Mouse (Mus musculus): ENCODE data around the gene Tspyl3. TPM values are rescaled to one million over a fixed set of nuclear protein-coding genes. Genes with fewer than 3 reads are reported as not detected.

Gene Tspyl3
- polyA plus RNA-seq, 1 experiment from 2014 or later = 57.1 TPM

DNA sequence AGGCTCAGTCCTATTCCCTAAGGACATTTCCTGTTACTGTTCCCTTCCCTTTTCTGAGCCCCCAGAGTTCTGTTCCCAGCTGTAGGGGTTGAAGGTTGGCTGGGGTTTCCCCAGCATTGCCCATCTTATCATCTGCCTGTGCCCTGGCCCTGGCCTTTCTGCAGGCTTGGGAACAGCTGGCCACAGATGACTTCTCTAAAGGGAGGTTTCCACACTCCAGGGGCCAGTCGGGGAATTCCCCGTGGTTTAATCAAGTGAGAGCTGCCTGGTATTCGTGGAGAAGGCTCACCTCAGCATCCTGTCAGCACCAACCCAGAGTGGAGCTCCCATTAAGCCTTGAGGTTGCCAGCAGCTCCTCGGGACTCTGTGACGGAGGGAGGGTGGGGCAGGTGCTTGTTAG lies 26.8 kb downstream of the Tspyl3 start:
- H3K27ac ChIP-seq (ENCODE audit: low read length) = no peak overlapping the region
- 80% methylated on average over 5 of the region's 5 CpGs for WGBS
- H3K36me3 ChIP-seq (ENCODE audit: control insufficient read depth, insufficient read depth, low read length) = peaks cover 45% of the 10 kb centered on the region

DNA sequence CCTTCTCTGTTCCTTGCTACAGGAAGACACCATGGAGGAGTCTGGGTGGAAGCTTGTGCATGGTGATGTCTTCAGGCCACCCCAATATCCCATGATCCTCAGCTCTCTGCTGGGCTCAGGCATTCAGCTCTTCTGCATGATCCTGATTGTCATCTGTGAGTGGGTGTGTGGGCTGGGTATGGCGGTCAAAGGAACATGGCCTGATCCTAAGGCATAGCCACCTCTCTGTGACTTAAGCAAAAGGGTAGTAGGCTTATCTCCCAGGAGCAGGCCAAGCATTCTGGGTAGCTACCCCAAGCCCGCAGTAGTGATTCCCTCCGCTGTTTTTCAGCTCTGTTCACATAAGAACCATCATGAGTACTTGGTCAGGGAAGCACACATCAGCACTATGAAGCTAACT lies 31.0 kb downstream of the Tspyl3 start:
- no peak for ATAC-seq
- no peak overlapping the region for H3K9ac ChIP-seq (ENCODE audit: low read depth, low read length)
- peaks cover 49% of the 10 kb centered on the region for H3K36me3 ChIP-seq (ENCODE audit: control insufficient read depth, insufficient read depth, low read length)
- no peaks in the 10 kb centered on the region for H3K27me3 ChIP-seq (ENCODE audit: control insufficient read depth, insufficient read depth, low read depth, low read length)
- H3K4me2 ChIP-seq (ENCODE audit: low read length) = no peak overlapping the region
- no peaks in the 10 kb centered on the region for H3K4me1 ChIP-seq (ENCODE audit: control insufficient read depth, insufficient read depth, low read length)
- no peaks in the 10 kb centered on the region for H3K9me3 ChIP-seq (replicated peaks; ENCODE audit: control insufficient read depth, low read length, poor library complexity, severe bottlenecking)
- 91% methylated on average over 3 of the region's 3 CpGs for WGBS
- no peak overlapping the region for H3K4me3 ChIP-seq (ENCODE audit: low read depth, low read length)
- H3K27ac ChIP-seq (ENCODE audit: low read length) = no peak overlapping the region

More for the DNA sequence above, 26.8 kb downstream of the Tspyl3 start:
- no peaks in the 10 kb centered on the region for H3K9me3 ChIP-seq (replicated peaks; ENCODE audit: control insufficient read depth, low read length, poor library complexity, severe bottlenecking)
- no peaks in the 10 kb centered on the region for H3K4me1 ChIP-seq (ENCODE audit: control insufficient read depth, insufficient read depth, low read length)
- no peak overlapping the region for H3K4me2 ChIP-seq (ENCODE audit: low read length)
- H3K27me3 ChIP-seq (ENCODE audit: control insufficient read depth, insufficient read depth, low read depth, low read length) = no peaks in the 10 kb centered on the region
- no peak overlapping the region for H3K9ac ChIP-seq (ENCODE audit: low read depth, low read length)
- ATAC-seq = no peak
- no peak overlapping the region for H3K4me3 ChIP-seq (ENCODE audit: low read depth, low read length)

DNA sequence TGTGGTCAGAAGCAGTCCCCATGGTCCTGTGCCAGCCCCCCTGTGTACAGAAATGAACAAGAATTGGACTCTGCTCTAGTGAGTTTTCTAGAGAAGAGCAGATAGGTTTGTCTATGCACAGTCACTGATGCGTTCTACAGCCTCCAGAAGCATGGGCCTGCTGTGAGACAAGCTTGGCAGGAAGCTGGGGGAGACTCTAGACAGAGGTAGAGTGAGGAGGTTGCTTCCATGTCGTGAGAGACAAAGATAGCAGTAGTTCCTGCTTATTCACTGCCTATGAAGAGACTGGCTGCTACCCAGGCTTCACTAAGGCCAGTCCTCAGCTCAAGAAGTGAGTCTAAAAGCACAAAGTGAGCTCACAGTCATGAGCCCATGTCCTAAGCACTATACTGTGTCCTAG lies 34.0 kb downstream of the Tspyl3 start:
- 82% methylated on average over 2 of the region's 2 CpGs for WGBS
- no peak overlapping the region for H3K4me3 ChIP-seq (ENCODE audit: low read depth, low read length)
- no peak overlapping the region for H3K9ac ChIP-seq (ENCODE audit: low read depth, low read length)
- no peak overlapping the region for H3K4me2 ChIP-seq (ENCODE audit: low read length)
- no peaks in the 10 kb centered on the region for H3K9me3 ChIP-seq (replicated peaks; ENCODE audit: control insufficient read depth, low read length, poor library complexity, severe bottlenecking)
- no peak for ATAC-seq
- no peaks in the 10 kb centered on the region for H3K4me1 ChIP-seq (ENCODE audit: control insufficient read depth, insufficient read depth, low read length)
- H3K27ac ChIP-seq (ENCODE audit: low read length) = no peak overlapping the region
- peaks cover 54% of the 10 kb centered on the region for H3K36me3 ChIP-seq (ENCODE audit: control insufficient read depth, insufficient read depth, low read length)
- H3K27me3 ChIP-seq (ENCODE audit: control insufficient read depth, insufficient read depth, low read depth, low read length) = no peaks in the 10 kb centered on the region

DNA sequence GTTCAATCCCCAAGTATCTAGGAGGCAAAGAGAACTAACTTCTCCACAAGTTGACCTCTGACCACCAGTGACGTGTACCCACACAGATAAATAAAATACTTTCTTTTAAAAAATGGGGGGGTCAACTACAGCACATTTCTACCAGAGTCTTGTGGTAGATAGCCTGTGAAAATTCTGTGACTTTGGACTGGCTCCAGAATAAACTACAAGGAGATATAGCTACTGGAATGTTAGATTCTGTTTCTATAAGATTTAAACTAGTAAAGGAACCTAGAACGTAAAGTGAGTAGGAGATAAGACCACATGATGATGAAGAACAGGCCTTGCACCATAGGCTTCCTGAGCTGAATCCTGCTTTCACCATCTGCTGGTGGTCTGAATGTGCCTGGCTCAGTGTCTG lies 37.4 kb downstream of the Tspyl3 start:
- H3K36me3 ChIP-seq (ENCODE audit: control insufficient read depth, insufficient read depth, low read length) = peaks cover 46% of the 10 kb centered on the region
- H3K9me3 ChIP-seq (replicated peaks; ENCODE audit: control insufficient read depth, low read length, poor library complexity, severe bottlenecking) = no peaks in the 10 kb centered on the region
- H3K4me2 ChIP-seq (ENCODE audit: low read length) = no peak overlapping the region
- H3K9ac ChIP-seq (ENCODE audit: low read depth, low read length) = no peak overlapping the region
- H3K4me3 ChIP-seq (ENCODE audit: low read depth, low read length) = no peak overlapping the region
- whole genome bisulfite sequencing = 97% methylated on average over 2 of the region's 2 CpGs
- ATAC-seq = no peak
- no peak overlapping the region for H3K27ac ChIP-seq (ENCODE audit: low read length)
- H3K4me1 ChIP-seq (ENCODE audit: control insufficient read depth, insufficient read depth, low read length) = no peaks in the 10 kb centered on the region
- no peaks in the 10 kb centered on the region for H3K27me3 ChIP-seq (ENCODE audit: control insufficient read depth, insufficient read depth, low read depth, low read length)

DNA sequence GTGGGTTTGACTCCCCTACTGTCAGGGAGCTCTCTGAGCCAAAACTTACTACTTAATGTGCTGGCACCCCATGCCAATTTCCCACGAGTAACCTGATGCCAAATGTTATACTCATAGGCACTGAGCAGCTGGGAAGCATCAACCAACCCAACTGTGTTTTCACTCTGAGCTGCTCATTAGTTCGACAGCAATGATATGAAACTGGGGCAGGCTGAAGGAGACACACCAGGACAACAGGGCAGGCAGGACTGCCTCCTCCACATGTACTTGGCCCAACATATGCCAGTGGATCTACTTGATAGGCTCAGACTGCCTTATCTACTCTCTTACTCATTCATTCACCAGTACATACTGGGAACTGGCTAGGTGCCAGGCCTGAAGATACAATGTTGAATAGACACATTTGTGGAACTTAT lies 39.1 kb downstream of the Tspyl3 start:
- no peak overlapping the region for H3K4me3 ChIP-seq (ENCODE audit: low read depth, low read length)
- 89% methylated on average over 2 of the region's 2 CpGs for WGBS
- no peak for ATAC-seq
- H3K4me2 ChIP-seq (ENCODE audit: low read length) = no peak overlapping the region
- peaks cover 43% of the 10 kb centered on the region for H3K36me3 ChIP-seq (ENCODE audit: control insufficient read depth, insufficient read depth, low read length)
- H3K27me3 ChIP-seq (ENCODE audit: control insufficient read depth, insufficient read depth, low read depth, low read length) = no peaks in the 10 kb centered on the region
- H3K27ac ChIP-seq (ENCODE audit: low read length) = no peak overlapping the region
- H3K9ac ChIP-seq (ENCODE audit: low read depth, low read length) = no peak overlapping the region
- no peaks in the 10 kb centered on the region for H3K9me3 ChIP-seq (replicated peaks; ENCODE audit: control insufficient read depth, low read length, poor library complexity, severe bottlenecking)
- H3K4me1 ChIP-seq (ENCODE audit: control insufficient read depth, insufficient read depth, low read length) = no peaks in the 10 kb centered on the region

DNA sequence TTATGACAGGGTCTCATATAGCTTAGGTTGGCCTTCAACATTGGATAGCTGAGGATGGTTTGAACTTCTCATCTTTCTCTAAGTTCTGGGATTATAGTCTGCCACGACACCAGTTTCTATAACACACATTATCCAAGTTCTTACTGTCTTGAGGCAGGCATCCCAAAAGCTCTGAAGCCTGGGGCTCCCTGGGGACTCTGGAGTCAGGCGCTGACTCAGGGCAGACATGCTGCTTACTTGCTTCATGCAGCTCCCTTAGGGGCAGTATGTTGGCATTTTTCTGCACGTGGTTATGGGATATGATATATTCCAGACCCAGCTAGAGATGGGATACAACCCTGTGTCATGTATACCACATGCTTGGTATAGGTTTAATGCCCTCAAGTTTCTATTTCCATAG lies 45.3 kb downstream of the Tspyl3 start:
- Histone ChIP-seq H3K4me2 (ENCODE audit: low read length) (no peak overlapping the region), H3K36me3 (ENCODE audit: control insufficient read depth, insufficient read depth, low read length) (peaks cover 21% of the 10 kb centered on the region), H3K27me3 (ENCODE audit: control insufficient read depth, insufficient read depth, low read depth, low read length) (no peaks in the 10 kb centered on the region), H3K27ac (ENCODE audit: low read length) (no peak overlapping the region), H3K4me3 (ENCODE audit: low read depth, low read length) (no peak overlapping the region), H3K9ac (ENCODE audit: low read depth, low read length) (no peak overlapping the region), H3K4me1 (ENCODE audit: control insufficient read depth, insufficient read depth, low read length) (no peaks in the 10 kb centered on the region), H3K9me3 (replicated peaks; ENCODE audit: control insufficient read depth, low read length, poor library complexity, severe bottlenecking) (no peaks in the 10 kb centered on the region)
- WGBS = 80% methylated on average over 3 of the region's 3 CpGs
- no peak for ATAC-seq

DNA sequence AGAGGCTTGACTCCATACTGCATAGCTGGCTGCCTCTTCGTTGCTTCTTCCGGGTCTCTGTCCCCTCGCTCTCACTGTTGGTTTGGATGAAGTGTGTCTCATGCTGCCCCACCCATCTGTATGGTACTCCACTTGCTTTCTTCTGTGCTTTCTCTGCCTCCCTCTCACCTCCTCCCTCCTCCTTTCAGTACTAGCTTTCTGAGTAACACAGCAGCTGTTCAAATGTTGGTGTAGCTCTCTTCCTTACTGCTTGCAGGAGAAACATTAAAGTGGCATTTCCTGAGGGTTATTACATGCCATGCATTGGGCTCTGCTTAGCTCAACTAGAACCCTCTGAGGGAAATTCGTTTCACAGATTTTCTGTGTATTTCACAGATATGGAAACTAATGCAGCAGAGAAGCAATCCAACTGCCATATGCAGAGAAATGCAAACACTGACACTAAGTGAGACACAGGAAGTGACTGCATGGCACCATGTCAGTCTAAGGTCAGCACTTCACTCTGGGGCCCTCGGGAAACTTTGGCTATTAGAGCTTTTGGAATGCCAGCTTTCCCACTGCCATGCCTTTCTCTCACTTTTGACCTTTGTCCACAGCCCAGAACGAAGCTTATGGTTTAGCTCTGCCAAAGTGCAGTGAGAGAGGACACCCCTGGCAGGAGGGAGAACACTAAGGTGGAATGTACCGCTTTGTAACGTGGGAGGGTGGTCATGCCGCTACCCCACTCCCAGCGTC lies 45.9 kb downstream of the Tspyl3 start:
- ATAC-seq = no peak
- H3K36me3 ChIP-seq (ENCODE audit: control insufficient read depth, insufficient read depth, low read length) = peaks cover 19% of the 10 kb centered on the region
- H3K9me3 ChIP-seq (replicated peaks; ENCODE audit: control insufficient read depth, low read length, poor library complexity, severe bottlenecking) = no peaks in the 10 kb centered on the region
- no peak overlapping the region for H3K9ac ChIP-seq (ENCODE audit: low read depth, low read length)
- no peak overlapping the region for H3K27ac ChIP-seq (ENCODE audit: low read length)
- H3K4me2 ChIP-seq (ENCODE audit: low read length) = no peak overlapping the region
- H3K27me3 ChIP-seq (ENCODE audit: control insufficient read depth, insufficient read depth, low read depth, low read length) = no peaks in the 10 kb centered on the region
- H3K4me1 ChIP-seq (ENCODE audit: control insufficient read depth, insufficient read depth, low read length) = no peaks in the 10 kb centered on the region
- no peak overlapping the region for H3K4me3 ChIP-seq (ENCODE audit: low read depth, low read length)
- WGBS = 87% methylated on average over 10 of the region's 10 CpGs

DNA sequence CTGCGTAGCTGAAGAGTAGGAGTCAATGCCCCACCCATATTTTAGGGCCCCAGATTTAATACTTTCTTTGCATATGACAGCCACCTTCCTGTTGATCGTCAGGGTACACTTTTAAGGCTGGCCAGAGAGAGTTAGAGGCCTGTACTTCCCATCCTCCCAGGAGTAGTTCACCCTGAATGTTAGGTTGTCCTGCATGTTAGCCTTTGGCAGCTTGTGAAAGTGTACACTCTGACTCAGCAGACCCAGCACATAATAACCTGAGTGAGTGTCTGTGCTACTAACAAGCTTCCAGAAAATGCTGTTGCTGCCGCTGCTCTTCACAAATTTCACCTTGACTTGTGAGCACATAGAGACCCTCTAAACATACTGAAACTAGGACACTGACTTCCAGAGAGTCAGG lies 48.1 kb downstream of the Tspyl3 start:
- H3K9ac ChIP-seq (ENCODE audit: low read depth, low read length) = no peak overlapping the region
- H3K27ac ChIP-seq (ENCODE audit: low read length) = no peak overlapping the region
- WGBS = 94% methylated on average over 3 of the region's 3 CpGs
- H3K36me3 ChIP-seq (ENCODE audit: control insufficient read depth, insufficient read depth, low read length) = peaks cover 7% of the 10 kb centered on the region
- H3K27me3 ChIP-seq (ENCODE audit: control insufficient read depth, insufficient read depth, low read depth, low read length) = no peaks in the 10 kb centered on the region
- no peak overlapping the region for H3K4me3 ChIP-seq (ENCODE audit: low read depth, low read length)
- H3K4me2 ChIP-seq (ENCODE audit: low read length) = no peak overlapping the region
- ATAC-seq = no peak
- no peaks in the 10 kb centered on the region for H3K4me1 ChIP-seq (ENCODE audit: control insufficient read depth, insufficient read depth, low read length)
- H3K9me3 ChIP-seq (replicated peaks; ENCODE audit: control insufficient read depth, low read length, poor library complexity, severe bottlenecking) = no peaks in the 10 kb centered on the region

DNA sequence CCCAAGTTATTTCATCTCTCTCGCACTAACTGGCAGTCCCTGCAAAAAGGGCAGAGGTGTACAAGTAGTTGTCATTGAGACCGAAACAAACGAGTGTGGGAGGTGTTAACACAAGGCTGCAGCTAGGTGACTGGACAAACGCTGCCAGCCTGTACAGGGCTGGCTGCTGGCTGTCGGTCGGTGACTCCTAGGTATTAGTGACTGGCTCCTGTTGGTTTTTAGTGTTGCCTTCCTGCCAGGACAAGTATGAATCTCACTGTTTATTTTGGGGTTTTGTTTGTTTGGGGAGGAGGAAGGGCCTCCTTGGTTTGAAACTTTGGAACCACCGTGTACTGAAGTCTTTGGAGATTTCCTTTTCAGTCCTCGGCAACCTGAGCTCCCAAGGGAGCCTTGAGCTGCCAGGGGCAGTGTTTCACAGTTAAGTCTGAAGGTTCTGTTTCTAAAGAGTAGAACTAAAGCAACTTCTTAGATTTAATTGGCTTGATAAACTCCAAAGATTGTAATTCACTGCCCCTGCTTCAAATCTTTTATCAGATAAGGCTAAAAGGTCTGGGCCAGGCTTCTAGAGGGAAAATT lies 49.2 kb downstream of the Tspyl3 start:
- Histone ChIP-seq H3K27me3 (ENCODE audit: control insufficient read depth, insufficient read depth, low read depth, low read length) (no peaks in the 10 kb centered on the region), H3K9me3 (replicated peaks; ENCODE audit: control insufficient read depth, low read length, poor library complexity, severe bottlenecking) (no peaks in the 10 kb centered on the region), H3K4me2 (ENCODE audit: low read length) (no peak overlapping the region), H3K9ac (ENCODE audit: low read depth, low read length) (no peak overlapping the region), H3K4me1 (ENCODE audit: control insufficient read depth, insufficient read depth, low read length) (no peaks in the 10 kb centered on the region), H3K27ac (ENCODE audit: low read length) (no peak overlapping the region), H3K36me3 (ENCODE audit: control insufficient read depth, insufficient read depth, low read length) (peaks cover under 1% of the 10 kb centered on the region; the same call in 1 of the 2 replicates), H3K4me3 (ENCODE audit: low read depth, low read length) (no peak overlapping the region)
- WGBS = 76% methylated on average over 8 of the region's 8 CpGs
- no peak for ATAC-seq

Measured in midbrain, embryonic 16.5 days (tissue).